Mouse (Mus musculus) embryonic fibroblast, embryonic 13.5 days (primary cell): ENCODE measurements around the gene Elane.

ENCODE experiments used
- CTCF ChIP-seq: IDR thresholded peaks from 2 replicates; pipeline ENCODE4 v1.5.1; 2011; ENCODE audit warnings: mild to moderate bottlenecking, control low read depth, low read length, moderate library complexity, borderline replicate concordance; ENCODE audit not compliant: insufficient read depth
- POLR2A ChIP-seq: IDR thresholded peaks from 2 replicates; pipeline ENCODE4 v1.6.1; 2011; ENCODE audit warnings: low read depth, mild to moderate bottlenecking, control low read depth, low read length, moderate library complexity

- TF ChIP-seq POLR2A (peak; percentile 36; the same call in 1 of the 2 replicates), CTCF (no peak)
These were observed 20.9 kb upstream of the Elane start for GRCm38 (mm10) chr10:79865189-79865601.
